Mouse (Mus musculus) embryonic facial prominence, embryonic 11.5 days (tissue): ENCODE data around the gene Slc4a3. TPM values are rescaled to one million over a fixed set of nuclear protein-coding genes. Genes with fewer than 3 reads are reported as not detected.

Source experiments
- polyA plus RNA-seq: library from polyadenylated mRNA; unstranded; fragments of >200 nt; fragmentation: Nextera tagmentation; extraction: Ambion mirVana; gene quantifications from 2 replicates; pipeline ENCODE4 v1.2.1, GENCODE M21; 2014

Gene Slc4a3
- polyA plus RNA-seq, 1 experiment from 2014 or later, result 7.5 TPM

Other genes with a start within 250 kb of the Slc4a3 start
- 123 and 146 TPM in 2 replicates for gene Dnpep, start 228.3 kb upstream of the Slc4a3 start, polyA plus RNA-seq
- gene Des, start 185.9 kb upstream of the Slc4a3 start, polyA plus RNA-seq, result 6.9 and 9.9 TPM in 2 replicates
- 16.7 and 19.9 TPM in 2 replicates for gene Speg, start 171.0 kb upstream of the Slc4a3 start, polyA plus RNA-seq
- 36.9 and 38.4 TPM in 2 replicates for gene Gmppa, start 110.3 kb upstream of the Slc4a3 start, polyA plus RNA-seq
- gene Asic4, start 95.8 kb upstream of the Slc4a3 start, polyA plus RNA-seq, result 0.29 and 1.1 TPM in 2 replicates
- gene Chpf, start 67.0 kb upstream of the Slc4a3 start, polyA plus RNA-seq, result 14.6 and 15.3 TPM in 2 replicates
- 0.98 and 1.6 TPM in 2 replicates for gene Tmem198, start 66.7 kb upstream of the Slc4a3 start, polyA plus RNA-seq
- gene Obsl1, start 39.8 kb upstream of the Slc4a3 start, polyA plus RNA-seq, result 52.4 and 54.2 TPM in 2 replicates
- gene Inha, start 39.2 kb upstream of the Slc4a3 start, polyA plus RNA-seq, result 1.5 and 1.9 TPM in 2 replicates
- gene Stk11ip, start 24.7 kb upstream of the Slc4a3 start, polyA plus RNA-seq, result 11.4 and 14.2 TPM in 2 replicates